Mouse (Mus musculus) right cerebral cortex, postnatal 10 days (tissue): ENCODE results near the gene BC049715.
A peak's percentile ranks its signal among the peaks of the same experiment; 100 is the strongest.
"Not testable (repeated sequence)": the region's sequence is repeated elsewhere in the genome, so short reads cannot be mapped to it uniquely, and the experiment has no call there.

Source experiments
- DNase-seq, 2 experiments: peaks; one replicate each; pipeline ENCODE4 v3.0.0; 2021; ENCODE audit warnings: low spot score in 2 of 2

Gene BC049715

DNA sequence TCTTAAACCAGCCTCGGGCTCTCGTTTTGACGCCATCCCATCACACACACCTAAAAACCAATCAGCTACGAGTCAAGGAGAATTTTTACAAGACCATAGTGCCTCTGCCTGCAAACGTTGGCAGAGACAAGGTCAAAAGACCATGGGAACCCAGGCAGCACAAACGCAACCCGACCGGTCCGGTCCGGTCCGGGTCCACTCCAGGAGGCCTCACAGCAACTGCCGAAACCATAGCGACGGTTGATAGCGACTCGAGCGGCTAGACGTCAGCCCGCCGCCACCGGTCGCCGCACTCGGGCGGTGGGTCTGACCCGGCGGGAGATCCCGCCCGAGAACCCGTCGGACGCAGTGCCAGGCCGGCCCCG, at the start of gene BC049715:
BC049715 (plus strand) TSS at position 111 of the 365 bp plus-strand sequence.
- DNase-seq: no peak

DNA sequence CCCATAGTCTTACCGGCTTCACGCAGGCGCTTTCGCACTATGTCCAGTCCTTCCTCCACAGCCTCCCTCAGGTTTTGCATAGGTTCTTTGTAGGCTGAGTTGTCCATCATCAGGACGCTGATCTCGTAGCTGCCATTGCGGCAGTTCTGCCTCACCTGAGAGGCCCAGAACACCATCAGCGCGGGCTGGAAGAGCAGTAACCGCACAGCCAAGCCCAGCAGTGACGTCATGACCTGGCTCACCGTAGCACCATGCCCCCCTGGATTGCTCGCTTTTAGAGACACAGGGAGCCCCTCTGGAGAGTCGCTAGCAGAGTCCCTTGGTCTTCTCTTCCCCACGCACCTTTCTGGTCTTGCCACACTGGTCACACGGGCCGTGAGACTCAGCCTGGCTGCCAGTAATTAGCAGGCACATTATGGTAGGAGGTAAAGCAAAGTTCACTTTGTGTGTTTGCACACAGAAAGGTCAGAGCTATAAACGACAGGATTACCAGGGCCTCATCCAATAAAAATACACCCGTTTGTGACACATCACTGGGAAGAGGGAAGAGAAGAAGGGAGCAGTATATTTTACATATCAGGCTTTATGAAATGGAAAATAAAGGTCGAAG, 45.9 kb upstream of the BC049715 start, which contains the start of gene Gucy2c:
Gucy2c (minus strand) TSS at position 389 of the 610 bp plus-strand sequence.
- no peak for DNase-seq

DNA sequence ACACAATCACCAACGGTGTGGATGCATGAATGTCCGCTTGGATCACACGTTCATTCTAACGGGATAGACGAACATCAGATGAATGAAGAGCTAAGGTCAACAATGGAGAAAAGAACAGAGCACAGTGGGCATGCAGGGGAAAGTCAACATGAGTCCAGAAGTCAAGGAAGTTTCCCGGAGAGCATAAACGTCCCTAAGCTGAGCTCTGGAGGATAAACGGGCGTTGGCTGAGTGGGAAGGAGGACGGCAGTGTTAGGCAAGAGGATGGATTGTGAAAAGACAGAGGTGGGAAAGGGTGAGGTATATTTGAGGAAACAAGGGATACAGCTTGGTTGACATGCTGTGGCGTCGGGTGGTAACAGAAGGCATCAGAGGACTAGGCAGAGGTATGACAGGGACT, 45.3 kb upstream of the BC049715 start:
- no peak for DNase-seq

DNA sequence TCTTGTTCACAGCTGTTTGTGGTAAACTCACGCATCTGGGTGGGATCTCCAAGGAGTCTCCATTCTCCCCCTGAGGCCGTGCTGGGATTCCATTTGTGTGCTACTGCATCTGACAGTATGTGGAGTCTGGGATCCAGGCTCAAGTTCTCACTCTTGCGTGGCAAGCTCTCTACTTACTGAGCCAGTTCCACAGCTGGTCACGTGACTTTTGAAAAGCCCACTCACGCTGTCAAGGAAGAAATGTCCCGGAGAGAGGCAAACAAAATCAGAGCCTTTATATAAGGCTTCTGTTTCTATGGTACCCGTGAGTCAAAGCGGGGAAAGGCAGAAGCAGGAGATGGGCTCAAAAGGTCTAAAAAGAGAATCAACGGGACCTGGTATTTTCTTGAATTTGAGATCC, 44.7 kb upstream of the BC049715 start:
- DNase-seq: peak; percentile 62 to 79

DNA sequence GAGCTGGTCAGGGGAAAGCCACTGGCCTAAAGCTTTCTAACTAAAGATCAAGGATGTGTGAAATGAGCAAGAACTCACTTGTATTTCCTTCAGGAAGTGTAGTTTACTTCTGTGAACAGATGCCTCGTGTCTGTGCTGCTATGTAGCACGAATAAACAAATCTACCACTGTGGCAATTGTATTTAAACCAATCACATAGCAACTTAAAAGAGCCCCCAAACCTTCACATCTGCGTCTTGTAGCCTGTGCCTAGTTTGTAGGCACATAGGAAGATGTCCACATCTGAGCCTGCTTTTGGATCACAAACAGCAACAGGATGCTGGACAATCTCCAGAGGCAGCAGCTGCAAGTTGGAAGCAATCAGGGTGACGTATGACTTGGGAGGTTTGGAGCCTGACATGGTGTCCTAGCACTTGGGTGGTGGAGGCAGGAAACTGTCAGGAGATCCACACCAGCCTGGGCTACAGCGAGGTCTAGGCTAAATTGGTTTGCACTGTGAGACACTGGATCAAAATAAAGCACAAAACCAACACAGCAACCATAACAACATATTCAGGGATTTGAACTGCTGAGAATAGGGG, 37.9 kb upstream of the BC049715 start:
- no peak for DNase-seq

DNA sequence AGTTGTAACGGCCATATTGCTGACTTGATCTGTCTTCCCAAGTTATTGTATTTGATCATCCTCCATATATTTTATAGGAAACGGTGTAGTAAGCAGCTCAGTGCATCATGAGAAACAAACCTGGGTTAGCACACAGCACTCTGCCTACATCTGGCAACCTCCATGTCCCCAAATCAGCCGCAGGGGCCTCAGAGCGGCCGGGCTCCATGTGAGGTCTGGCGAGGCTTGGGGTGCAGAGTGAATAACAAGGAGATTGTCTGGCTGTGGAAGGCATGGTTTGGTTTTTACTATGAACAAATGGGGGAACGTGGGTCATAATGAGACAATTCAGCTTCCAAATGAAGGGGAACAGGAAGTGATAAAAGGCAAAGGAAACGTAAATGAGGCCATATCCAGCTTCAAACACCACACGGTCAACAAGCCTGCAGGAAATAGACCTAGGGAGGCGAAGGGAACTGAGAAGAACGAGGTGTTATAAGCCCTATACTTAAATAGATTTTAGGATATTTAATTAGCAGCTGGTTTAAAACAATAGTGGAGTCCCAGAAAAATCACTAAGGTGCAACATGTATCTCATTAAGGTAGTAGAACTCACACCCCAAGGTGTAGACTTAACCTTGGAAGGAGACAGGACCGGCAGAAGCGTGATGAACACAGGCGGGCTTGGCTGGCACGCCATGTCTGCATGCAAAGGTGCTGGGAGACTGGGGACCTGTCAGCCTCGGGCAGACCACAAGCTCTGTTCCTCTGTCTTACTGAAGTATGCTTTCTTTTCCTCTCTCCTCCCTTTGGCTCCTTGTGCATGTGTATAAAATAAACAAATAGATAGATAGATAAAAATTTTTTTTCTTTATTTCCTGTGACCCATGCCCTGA, 34.3 kb upstream of the BC049715 start:
- DNase-seq: no peak

DNA sequence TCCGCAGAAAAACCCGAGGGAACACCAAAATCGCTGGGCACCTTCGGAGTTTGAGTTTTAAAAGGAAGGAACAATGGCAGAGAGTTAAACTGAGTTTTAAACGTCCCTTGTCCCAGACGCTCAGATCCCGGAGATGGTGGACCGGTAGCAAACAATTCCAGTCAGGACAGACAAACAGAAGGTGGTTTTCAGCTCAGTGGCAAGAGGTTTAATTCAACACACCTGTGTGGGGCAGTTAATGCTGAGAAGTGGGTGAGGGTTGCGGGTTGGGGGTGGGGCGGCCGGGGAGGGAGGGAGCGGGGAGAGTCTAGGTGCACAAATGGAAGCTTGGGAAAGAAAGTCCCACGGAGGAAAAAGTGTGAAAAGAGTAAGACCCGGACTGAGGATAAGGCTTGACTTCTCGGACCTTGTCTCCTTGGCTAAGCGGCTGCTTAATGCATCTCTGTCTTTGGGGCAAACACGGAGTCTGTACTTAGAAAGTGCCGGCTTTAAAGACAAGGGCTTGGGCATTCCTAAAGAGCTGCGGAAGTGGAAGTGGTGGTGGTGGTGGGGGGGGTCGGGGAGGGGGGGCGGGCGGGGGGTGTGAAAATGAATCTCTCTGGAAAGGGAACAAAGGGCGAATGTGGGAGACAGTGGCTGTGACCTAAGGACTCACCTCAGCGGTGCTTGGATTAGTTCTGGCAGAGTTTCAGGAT, 33.4 kb upstream of the BC049715 start:
- no peak for DNase-seq

DNA sequence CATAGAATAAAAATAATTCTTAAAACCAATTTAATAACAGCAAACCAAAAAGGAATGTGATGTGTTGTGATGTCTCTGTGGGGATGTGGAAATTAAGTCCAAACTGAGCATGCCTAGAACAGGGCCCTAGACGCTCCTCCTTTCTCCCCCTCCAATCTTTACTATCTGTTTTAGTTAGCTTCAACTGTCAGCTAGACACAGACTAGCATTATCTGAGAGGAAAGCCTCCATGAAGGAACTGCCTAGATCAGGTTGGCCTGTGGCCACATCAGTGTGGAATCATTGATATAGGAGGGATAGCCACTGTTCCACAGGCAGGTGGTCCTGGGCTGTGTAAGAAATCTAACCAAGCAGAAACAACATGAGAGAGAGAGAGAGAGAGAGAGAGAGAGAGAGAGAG, 32.3 kb upstream of the BC049715 start:
- DNase-seq: no peak

DNA sequence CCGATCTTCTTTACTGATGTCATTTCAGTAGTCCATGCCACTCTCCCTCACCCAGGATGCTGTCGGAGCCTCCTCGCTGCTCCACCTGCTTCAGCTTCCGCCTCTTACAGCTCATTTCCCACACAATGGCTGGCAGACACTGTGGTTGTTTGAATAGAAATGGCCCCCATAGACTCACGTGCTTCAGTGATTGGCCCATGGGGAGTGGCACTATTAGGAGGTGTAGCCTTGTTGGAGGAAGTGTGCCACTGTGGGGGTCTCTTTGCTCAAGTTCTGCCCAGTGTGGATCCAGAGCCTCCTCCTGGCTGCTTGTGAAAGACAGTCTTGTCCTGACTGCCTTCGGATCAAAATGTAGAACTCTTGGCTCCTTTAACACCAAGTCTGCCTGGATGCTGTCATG, 31.6 kb upstream of the BC049715 start:
- DNase-seq: no peak

DNA sequence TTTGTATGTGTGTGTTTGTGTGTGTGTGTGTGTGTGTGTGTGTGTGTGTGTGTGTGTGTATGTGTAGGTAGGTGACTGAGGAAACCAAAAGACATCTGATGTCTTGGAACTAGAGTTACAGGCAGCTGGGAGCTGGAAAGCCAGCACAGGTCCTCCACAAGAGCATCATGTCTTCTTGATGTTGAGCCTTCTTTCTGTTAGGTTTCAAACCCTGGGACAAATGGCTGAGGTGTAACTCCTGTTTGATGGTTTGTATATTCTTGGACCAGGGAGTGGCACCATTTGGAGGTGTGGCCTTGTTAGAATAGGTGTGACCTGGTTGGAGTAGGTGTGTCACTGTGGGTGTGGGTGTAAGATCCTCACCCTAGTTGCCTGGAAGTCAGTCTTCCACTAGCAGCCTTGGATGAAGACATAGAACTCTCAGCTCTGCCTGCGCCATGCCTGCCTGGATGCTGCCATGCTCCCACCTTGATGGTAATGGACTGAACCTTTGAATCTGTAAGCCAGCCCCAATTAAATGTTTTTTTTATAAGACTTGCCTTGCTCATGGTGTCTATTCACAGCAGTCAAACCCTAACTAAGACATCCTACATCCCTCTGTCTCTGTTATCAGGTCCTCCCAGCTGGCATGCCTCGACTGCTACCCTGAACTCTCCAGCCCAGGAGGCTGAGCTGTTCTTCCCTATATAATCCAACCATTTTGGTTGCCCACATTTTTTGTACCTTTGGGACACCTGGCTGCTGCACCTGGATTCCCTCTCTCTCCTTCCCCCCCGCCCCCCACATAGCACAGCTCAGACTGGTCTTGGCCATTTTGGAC, 29.3 kb upstream of the BC049715 start:
- not testable (repeated sequence) for DNase-seq

DNA sequence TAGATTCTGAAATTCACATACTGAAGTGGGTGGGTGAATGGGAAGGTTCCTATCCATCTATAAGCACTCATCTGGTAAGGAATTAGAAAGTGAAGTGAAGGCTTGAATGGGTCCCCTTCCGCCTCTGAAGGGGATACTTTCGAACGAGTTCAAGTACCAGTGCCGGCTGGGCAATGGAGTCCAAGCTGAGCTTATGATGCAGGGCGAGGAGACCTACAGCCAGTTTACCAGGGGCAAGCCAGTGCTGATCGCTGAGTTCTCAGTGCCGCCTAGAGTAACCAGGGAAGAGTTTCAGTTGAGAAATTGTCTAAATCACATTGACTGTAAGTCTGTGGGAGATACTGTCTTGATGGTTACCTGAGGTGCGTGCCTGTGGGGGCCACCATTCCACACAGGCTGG, 26.7 kb upstream of the BC049715 start:
- no peak for DNase-seq

DNA sequence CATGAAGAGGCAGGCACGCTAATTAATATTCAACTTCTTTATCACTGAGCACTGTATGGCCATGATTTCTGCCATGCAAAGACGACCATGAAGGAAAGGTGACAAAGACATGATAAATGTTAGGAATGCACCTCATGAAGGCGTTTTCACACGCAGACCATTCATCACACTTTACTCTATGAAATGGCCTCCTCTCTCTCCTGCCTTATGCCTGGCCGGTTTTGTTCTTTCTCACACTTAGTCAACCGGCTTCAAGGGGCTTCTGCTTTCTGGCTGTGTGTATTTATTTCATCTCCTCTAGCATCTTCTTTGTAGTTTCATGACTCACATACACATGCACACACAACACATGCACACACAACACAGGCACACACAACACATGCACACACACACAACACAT, 26.2 kb upstream of the BC049715 start:
- no peak for DNase-seq

DNA sequence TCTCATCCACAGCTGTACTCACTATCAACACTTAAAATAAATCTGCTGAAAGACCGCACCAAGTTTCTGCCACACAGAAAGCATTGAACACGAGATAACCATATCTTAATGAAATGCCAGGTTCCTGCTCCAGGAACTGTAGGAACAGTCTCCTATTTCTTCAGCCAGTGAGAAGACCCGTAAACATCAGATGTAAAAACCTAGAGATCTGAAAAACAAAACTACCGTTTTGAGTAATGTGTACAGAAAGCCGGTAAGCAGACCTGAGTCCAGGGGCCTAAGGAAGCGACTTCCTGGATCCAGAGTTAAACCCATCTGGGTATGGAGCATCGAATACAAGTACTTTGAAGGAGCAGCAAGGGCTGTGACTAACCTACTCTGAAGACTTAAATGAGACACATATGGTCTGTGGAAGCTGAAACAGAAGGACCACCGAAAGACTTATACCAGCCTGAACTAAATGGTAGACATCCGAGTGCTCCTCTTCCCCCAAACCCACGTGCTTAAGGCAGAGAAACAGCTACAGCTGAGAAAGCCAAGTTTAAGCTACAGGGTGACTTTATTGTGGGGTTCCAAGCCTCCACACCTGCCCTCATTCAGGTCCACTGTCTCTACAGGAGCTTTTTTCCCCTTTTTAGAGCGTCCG, 24.2 kb upstream of the BC049715 start:
- no peak for DNase-seq

DNA sequence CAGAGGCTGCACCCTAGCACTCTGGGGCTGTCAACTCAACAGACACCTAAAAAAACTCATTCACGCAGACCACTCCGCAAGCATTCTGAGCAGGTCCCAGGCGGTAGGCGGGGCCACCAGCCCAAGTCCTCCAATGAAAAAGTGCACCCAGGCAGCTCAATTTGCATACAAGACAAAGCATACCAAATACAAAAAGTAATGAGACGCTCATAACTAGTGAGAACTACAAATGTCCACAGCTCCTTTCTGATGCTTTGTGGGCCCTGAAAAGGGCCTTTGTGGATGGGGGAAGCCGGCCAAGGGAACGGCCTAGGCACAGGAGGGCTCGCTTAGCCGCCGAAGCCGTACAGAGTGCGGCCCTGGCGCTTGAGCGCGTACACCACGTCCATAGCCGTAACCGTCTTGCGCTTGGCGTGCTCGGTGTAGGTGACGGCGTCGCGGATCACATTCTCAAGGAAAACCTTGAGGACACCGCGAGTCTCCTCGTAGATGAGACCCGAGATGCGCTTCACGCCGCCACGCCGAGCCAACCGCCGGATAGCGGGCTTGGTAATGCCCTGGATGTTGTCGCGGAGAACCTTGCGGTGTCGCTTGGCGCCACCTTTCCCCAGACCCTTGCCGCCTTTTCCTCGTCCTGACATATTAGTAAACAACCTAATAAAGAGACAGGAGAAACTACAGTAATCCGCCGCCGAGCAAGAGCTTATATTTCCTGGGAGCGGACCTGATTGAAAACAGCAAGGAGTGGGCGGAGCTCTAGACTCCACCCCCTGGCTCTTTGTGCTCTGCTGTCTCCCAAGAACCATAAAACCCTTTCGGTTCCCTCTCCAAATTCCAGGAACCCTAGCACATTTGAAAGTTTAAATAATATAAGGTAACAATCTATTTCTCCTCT, 23.4 kb upstream of the BC049715 start, which contains the start of gene Hist4h4:
Hist4h4 (minus strand) TSS at position 677 of the 895 bp plus-strand sequence.
- DNase-seq: peak; percentile 97 to 98

DNA sequence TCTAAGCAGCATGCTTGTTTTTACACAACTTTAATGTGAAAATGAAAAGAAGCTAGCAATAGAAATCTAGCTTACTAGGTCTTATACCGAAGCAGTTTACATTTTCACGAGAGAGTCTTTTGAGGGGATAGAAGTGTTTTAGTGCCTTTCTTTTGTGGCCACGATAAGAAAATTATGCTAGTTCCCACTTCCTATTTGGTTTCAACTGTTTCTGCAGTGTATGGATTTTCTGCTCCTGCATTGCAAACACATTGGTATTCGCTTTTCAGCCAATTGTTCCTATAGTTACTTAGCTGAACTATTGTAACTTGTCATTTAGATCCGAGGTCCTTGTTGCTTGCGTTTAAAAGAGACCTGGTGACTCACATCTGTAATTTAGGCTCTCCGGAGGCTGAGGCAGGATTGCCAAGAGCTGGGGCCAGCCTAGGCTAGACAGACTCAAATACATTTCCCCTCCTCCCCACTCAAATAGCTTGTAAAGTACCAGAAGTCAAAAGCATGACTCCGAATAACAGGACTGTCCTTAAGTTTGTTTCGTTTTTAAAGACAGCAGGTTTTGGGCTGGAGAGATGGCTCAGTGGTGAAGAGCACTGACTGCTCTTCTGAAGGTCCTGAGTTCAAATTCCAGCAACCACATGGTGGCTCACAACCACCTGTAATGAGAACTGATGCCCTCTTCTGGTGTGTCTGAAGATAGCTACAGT, 22.6 kb upstream of the BC049715 start:
- DNase-seq: no peak

DNA sequence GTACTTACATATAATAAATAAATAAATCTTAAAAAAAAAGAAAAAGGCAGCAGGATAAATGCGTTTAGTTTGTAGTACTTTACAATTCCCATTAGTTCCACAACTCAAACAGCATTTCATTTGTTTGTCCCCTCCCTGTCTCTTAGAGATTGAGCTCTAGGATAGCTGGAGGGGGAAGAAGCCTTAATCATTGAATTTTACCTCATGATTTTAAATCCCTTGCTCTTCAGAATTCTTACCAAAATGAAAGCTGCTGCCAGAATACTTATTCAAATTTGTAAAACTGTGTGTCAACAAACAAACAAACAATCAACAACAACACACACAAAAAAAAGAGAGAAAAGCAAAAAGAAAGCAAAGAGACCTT, 22.0 kb upstream of the BC049715 start:
- no peak for DNase-seq

DNA sequence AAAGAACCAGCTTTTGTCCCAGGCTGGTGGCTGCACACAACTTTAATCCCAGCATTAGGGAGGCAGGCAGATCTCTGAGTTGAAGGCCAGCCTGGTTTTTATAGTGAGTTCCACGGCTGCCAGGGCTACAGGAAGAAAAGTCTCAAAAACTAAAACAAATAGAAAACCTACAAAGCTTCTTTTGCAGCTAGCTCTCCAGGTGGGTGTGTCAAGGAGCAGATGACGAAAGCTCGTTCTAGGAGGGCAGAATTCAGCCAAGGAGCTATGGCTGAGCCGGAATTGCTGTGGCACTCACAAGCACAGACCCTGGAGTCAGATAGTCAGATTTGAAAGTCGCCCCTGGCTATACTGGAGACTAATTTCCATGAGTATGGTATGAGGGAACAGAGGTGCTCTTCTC, 20.6 kb upstream of the BC049715 start:
- DNase-seq: no peak

DNA sequence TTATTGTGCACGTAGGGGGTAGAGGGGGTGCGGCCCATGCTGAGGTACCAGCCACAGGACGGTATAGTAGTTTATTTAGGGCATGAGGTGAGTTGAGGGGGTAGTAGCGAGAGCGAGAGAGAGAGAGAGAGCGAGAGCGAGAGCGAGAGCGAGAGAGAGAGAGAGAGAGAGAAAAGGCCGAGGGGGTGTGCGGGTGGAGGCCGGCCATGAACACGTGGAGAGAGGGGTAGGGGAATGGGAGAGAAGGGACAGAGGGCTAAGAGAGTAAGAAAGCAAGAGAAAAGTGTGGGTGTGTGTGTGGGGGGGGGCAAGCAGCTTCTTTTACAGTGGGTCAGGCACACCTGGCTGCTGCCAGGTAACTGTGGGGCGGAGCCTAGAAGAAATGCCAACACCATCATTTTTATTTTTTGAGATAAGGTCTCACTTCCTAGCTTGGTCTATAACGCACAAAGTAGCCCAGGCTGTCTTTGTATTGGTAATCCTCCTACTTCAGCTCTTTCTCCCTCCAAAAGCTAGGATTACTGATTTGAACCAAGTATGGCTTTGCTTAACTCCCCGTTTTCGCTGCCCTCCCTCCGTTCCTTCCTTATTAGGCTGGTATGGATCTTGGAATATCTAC, 19.9 kb upstream of the BC049715 start:
- DNase-seq: no peak

DNA sequence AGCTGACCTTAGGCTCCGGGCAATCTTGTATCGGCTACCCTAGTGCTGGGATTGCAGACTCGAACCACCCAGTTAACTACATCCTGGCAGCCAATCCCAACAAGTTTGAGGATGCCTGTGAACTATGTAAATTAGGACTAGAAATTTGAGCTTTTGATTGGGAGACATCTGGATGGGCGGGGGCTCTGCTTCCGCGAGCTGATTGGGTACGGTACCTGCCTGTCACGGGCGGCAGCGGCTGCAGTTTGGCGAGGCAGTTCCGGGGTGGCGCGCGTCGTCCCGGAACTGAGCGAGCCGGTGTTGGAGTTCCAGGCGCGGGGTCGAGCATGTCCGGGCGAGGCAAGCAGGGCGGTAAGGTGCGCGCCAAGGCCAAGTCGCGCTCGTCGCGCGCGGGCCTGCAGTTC, 19.4 kb upstream of the BC049715 start, which contains the start of gene H2afj:
H2afj (plus strand) TSS at position 231 of the 404 bp plus-strand sequence.
- peak; percentile 98 to 99 for DNase-seq
